Mouse (Mus musculus) lung, embryonic 14.5 days (tissue): ENCODE data around the gene Zfp335. TPM values are rescaled to one million over a fixed set of nuclear protein-coding genes. Genes with fewer than 3 reads are reported as not detected.

Experiments
- ATAC-seq: fragments of 200-750 bp; cut with Nextera tagmentation; 2 replicates; pipeline ENCODE4 v1.8.0; 2017; ENCODE audit warnings: mild to moderate bottlenecking, moderate TSS enrichment, moderate library complexity; ENCODE audit not compliant: insufficient read depth
- DNase-seq: peaks from one replicate; pipeline ENCODE4 v3.0.0-alpha.2; 2015
- H3K27ac ChIP-seq: fragments of 300-500 bp; sonication (generic); 2 replicates; pipeline ENCODE4 v1.5.1; 2014; ENCODE audit warnings: low read depth, mild to moderate bottlenecking, moderate library complexity
- H3K27me3 ChIP-seq: fragments of 300-500 bp; sonication (generic); 2 replicates; pipeline ENCODE4 v1.6.1; 2014; ENCODE audit warnings: low read length, control low read depth; ENCODE audit not compliant: insufficient read depth
- H3K36me3 ChIP-seq: fragments of 300-500 bp; sonication (generic); 2 replicates; pipeline ENCODE4 v1.6.1; 2014; ENCODE audit warnings: control low read depth; ENCODE audit not compliant: insufficient read depth
- H3K4me1 ChIP-seq: fragments of 300-500 bp; sonication (generic); 2 replicates; pipeline ENCODE4 v1.6.1; 2014; ENCODE audit warnings: antibody characterized with exemption, control low read depth; ENCODE audit not compliant: insufficient read depth
- H3K4me2 ChIP-seq: fragments of 300-500 bp; sonication (generic); 2 replicates; pipeline ENCODE4 v1.6.1; 2014; ENCODE audit warnings: mild to moderate bottlenecking
- H3K4me3 ChIP-seq: fragments of 300-500 bp; sonication (generic); 2 replicates; pipeline ENCODE4 v1.5.1; 2014; ENCODE audit warnings: low read depth, low read length
- H3K9ac ChIP-seq: fragments of 300-500 bp; sonication (generic); 2 replicates; pipeline ENCODE4 v1.6.1; 2014
- H3K9me3 ChIP-seq: fragments of 300-500 bp; sonication (generic); 2 replicates; pipeline ENCODE4 v1.6.1; 2016; ENCODE audit warnings: low read depth, low read length, control low read depth
- CTCF ChIP-seq: IDR thresholded peaks from 2 replicates; pipeline ENCODE4 v1.5.1; 2016; ENCODE audit warnings: antibody characterized with exemption, low read depth
- WGBS: fragments of 180-500 bp; shearing (Covaris S2); extraction: QIAGEN DNeasy Blood & Tissue Kit; methylation state at CpG from one replicate; pipeline ENCODE4 v1.1.7; 2014; 5-methylcytosine and 5-hydroxymethylcytosine counted together
- polyA plus RNA-seq: library from polyadenylated mRNA; unstranded; fragments of >200 nt; fragmentation: Nextera tagmentation; extraction: Ambion mirVana; gene quantifications from 2 replicates; pipeline ENCODE4 v1.2.1, GENCODE M21; 2014

The Zfp335 gene
- polyA plus RNA-seq, result 14.8 and 15.8 TPM in 2 replicates

DNA sequence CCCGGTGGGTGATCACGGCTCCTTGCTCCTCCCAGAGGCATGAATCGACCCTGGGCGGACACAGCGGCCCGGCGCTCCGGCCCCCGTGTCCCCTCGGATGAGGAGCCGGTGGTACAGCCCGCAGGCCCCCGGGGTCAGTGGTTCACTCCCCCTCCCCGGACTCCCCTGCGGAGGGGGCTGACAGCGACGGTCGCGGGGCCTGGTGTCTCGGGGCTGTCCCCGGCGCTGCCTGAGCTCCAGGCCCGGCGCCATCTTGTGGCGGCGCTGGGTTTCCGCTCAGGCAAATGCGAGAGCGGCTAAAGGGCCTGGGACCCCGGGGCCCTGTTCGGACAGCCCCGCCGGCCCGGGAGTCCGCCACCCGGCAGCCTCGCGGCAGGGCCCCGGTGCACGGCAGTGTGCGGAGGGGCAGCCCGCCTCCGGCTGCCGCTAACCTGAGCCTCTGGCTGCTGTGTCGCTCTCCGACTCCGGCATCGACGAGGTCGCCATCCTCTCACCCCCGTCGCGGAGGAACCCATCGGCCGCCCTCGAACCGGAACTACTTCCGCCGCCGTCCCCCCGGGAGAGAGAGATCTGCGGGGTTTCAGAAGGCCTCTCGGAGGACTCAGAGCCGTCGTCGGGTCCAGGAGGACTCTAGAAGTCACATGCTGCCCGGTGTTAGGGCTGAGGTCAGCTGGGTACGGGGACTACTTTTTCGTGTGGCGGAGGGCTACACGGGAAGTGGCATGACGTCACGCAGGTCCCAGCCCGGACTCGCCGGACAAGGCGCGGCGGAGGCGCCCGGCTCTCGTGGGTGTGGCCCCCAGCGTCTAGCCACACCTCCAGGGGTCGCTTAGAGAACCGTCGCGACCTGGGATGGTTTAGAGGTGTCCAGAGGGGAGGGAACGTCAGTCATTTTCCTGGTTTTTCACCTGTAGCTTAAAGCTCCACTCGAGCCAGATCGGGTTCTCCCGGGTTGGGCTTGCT, at the start of gene Zfp335:
Gene Zfp335, minus strand, starts transcription at position 672 of the 963 bp plus-strand sequence.
- ATAC-seq, result peak; percentile 88
- Histone ChIP-seq H3K9me3 (no peaks in the 10 kb centered on the region), H3K27ac (peak within 1 kb of the TSS; percentile 99), H3K27me3 (no peaks in the 10 kb centered on the region), H3K4me1 (0 out of 2 replicates have a peak, but pooled peaks cover 6% of the 10 kb centered on the region), H3K9ac (peak within 1 kb of the TSS; percentile 93), H3K4me2 (peak within 1 kb of the TSS; percentile 81), H3K4me3 (peak within 1 kb of the TSS; percentile 59), H3K36me3 (peaks cover 31% of the 10 kb centered on the region)
- peak; percentile 49 for TF ChIP-seq CTCF
- under 1% methylated on average over 90 of the region's 91 CpGs for WGBS
- DNase-seq, result peak; percentile 96

DNA sequence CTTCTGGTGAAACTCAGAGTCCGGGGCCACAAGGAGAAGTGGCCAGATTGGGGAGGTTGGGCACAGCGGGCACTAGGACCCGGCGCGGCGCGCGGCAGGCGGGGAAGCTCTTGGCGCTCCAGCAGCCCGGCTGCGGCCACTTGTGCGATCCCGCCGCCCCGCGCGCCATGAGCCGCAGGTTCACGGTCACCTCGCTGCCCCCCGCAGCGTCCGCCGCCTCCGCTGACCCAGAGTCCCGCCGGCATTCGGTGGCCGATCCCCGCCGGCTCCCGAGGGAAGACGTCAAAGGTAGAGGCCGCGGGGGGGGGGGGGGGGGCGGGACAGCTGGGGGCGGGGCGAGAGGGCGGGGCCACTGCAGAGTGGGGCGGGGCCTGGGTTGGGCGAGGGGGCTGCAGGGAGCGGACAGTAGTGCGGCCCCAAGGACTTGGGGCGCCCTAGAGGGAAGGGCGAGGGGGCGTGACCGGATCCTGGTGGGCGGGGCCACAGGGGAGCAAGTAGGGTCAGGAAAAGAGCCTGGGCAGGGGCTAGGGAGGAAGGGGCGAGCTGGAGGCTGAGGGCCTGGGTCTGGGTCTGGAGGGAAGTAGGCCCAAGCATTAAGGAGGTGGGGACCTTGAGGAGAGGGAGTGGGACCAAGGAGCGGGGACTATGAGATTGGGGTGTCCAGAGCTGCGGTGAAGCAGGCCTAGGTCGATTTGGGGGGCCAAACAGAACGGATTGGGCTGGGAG, 49.3 kb upstream of the Zfp335 start, which contains the start of gene Slc12a5:
Gene Slc12a5, plus strand, starts transcription at position 87 of the 726 bp plus-strand sequence.
- whole genome bisulfite sequencing, result under 1% methylated on average over 49 of the region's 54 CpGs
- Histone ChIP-seq H3K4me3 (peak within 1 kb of the TSS; percentile 52), H3K9me3 (no peaks in the 10 kb centered on the region), H3K36me3 (no peaks in the 10 kb centered on the region), H3K27me3 (no peaks in the 10 kb centered on the region), H3K4me1 (no peaks in the 10 kb centered on the region), H3K9ac (peak within 1 kb of the TSS; percentile 40), H3K27ac (no peak within 1 kb of the TSS), H3K4me2 (peak within 1 kb of the TSS; percentile 73)
- TF ChIP-seq CTCF, result no peak
- DNase-seq, result peak; percentile 79
- peak; percentile 85 for ATAC-seq

DNA sequence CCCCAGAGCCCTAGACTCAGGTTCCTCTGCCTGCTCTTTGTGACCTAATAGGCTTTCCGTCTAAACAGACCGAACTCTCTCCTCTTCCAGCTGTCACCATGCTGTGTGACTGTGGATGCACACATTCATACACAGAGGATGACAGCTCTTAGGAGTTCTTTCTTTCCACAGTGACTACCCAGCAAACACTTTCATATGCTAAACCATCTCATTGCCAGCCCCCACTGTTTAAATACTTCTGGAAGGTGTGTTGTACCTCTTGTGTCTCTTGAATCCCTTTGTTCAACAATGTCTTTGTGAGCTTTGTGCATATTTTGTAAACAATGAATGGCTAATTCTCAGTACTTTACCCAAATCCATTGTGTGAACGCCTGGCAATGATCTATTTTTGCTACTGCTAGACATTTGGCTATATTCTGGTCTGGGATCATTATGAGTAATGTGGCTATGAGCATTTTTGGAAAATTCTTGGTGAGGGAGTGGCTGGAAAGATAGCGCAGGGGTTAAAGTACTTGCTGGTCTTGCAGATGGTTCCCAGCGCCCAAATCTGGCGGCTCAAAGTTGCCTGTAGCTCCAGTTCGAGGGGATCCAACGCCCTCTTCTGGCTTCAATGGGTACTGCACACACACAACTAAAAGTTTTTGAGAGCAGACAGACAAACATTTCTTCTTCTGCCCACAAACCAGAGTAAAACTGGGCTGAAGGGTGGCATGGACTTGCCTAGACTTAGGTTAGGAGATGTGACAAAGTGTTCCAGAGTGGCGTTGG, 46.2 kb upstream of the Zfp335 start:
- H3K27ac ChIP-seq, result no peak overlapping the region
- no peak overlapping the region for H3K9ac ChIP-seq
- H3K4me2 ChIP-seq, result no peak overlapping the region
- no peaks in the 10 kb centered on the region for H3K9me3 ChIP-seq
- peaks cover 18% of the 10 kb centered on the region for H3K27me3 ChIP-seq
- H3K4me3 ChIP-seq, result no peak overlapping the region
- TF ChIP-seq CTCF, result peak; percentile 32; the same call in 1 of the 2 replicates
- 57% methylated on average over 9 of the region's 9 CpGs for WGBS
- ATAC-seq, result no peak
- no peaks in the 10 kb centered on the region for H3K36me3 ChIP-seq
- no peaks in the 10 kb centered on the region for H3K4me1 ChIP-seq
- DNase-seq, result no peak

- no peak overlapping the region for H3K27ac ChIP-seq
- H3K36me3 ChIP-seq, result no peaks in the 10 kb centered on the region
- no peak overlapping the region for H3K4me2 ChIP-seq
- no peaks in the 10 kb centered on the region for H3K4me1 ChIP-seq
- no peak for DNase-seq
- no peak for ATAC-seq
- H3K4me3 ChIP-seq, result no peak overlapping the region
- peaks cover 33% of the 10 kb centered on the region for H3K27me3 ChIP-seq
- H3K9me3 ChIP-seq, result no peaks in the 10 kb centered on the region
- 65% methylated on average over 5 of the region's 5 CpGs for WGBS
- no peak for TF ChIP-seq CTCF
- H3K9ac ChIP-seq, result no peak overlapping the region
Measured at GRCm38 (mm10) chr2:164956195-164956594, 44.6 kb upstream of the Zfp335 start.

- peaks cover 38% of the 10 kb centered on the region for H3K27me3 ChIP-seq
Measured at GRCm38 (mm10) chr2:164955725-164956124, 44.2 kb upstream of the Zfp335 start.

GRCm38 (mm10) chr2:164953224-164953623, 41.7 kb upstream of the Zfp335 start:
- peak; percentile 90 for DNase-seq
- peaks cover 63% of the 10 kb centered on the region for H3K27me3 ChIP-seq
- no peaks in the 10 kb centered on the region for H3K36me3 ChIP-seq
- peak; percentile 81 for ATAC-seq
- no peak overlapping the region for H3K27ac ChIP-seq
- H3K4me1 ChIP-seq, result no peaks in the 10 kb centered on the region
- no peak overlapping the region; the same call in 1 of the 2 replicates for H3K9ac ChIP-seq
- under 1% methylated on average over 21 of the region's 21 CpGs for WGBS
- H3K4me2 ChIP-seq, result peak overlapping the region; percentile 36; the same call in 1 of the 2 replicates
- peak; percentile 96 for TF ChIP-seq CTCF
- H3K4me3 ChIP-seq, result no peak overlapping the region
- no peaks in the 10 kb centered on the region for H3K9me3 ChIP-seq

More at GRCm38 (mm10) chr2:164955725-164956124, 44.2 kb upstream of the Zfp335 start:
- H3K9ac ChIP-seq, result no peak overlapping the region
- peak; percentile 20; the same call in 1 of the 2 replicates for TF ChIP-seq CTCF
- no peaks in the 10 kb centered on the region for H3K36me3 ChIP-seq
- no peak overlapping the region for H3K27ac ChIP-seq
- no peak for ATAC-seq
- H3K9me3 ChIP-seq, result no peaks in the 10 kb centered on the region
- WGBS, result 60% methylated on average over 4 of the region's 4 CpGs
- no peak for DNase-seq
- H3K4me1 ChIP-seq, result no peaks in the 10 kb centered on the region
- no peak overlapping the region for H3K4me3 ChIP-seq
- H3K4me2 ChIP-seq, result no peak overlapping the region
